Mouse (Mus musculus) MEL (cell line): ENCODE measurements around the gene Clrn2.

ENCODE experiments used
- BHLHE40 ChIP-seq: IDR thresholded peaks from 2 replicates; pipeline ENCODE4 v1.6.1; 2012; ENCODE audit warnings: low read depth, mild to moderate bottlenecking, inconsistent platforms, low read length, improper control_type of control experiment, borderline replicate concordance
- CTCF ChIP-seq, 3 experiments: IDR thresholded peaks in 2 of 3; conservative IDR thresholded peaks in 1 of 3; 2 replicates each; pipeline ENCODE4 v1.5.1; 2011 to 2012; ENCODE audit warnings: low read length in 3 of 3, low read depth in 2 of 3, mild to moderate bottlenecking in 2 of 3, improper control_type of control experiment in 1 of 3, inconsistent platforms in 1 of 3, mixed read lengths in 1 of 3, moderate library complexity in 1 of 3; ENCODE audit not compliant: control insufficient read depth in 1 of 3, insufficient read depth in 1 of 3, poor library complexity in 1 of 3, severe bottlenecking in 1 of 3
- JUND ChIP-seq: IDR thresholded peaks from 2 replicates; pipeline ENCODE4 v1.6.1; 2011; ENCODE audit warnings: low read depth, mild to moderate bottlenecking, improper control_type of control experiment, low read length
- POLR2A ChIP-seq, 2 experiments: IDR thresholded peaks; 2 replicates each; pipeline ENCODE4 v1.6.1; 2011 to 2012; ENCODE audit warnings: low read length in 2 of 2, mild to moderate bottlenecking in 2 of 2, control low read depth in 1 of 2, improper control_type of control experiment in 1 of 2, low read depth in 1 of 2, moderate library complexity in 1 of 2; ENCODE audit not compliant: control insufficient read depth in 1 of 2, insufficient read depth in 1 of 2, poor library complexity in 1 of 2
- TAL1 ChIP-seq: IDR thresholded peaks from 2 replicates; pipeline ENCODE4 v1.6.1; 2012; ENCODE audit warnings: mild to moderate bottlenecking, inconsistent platforms, low read length, moderate library complexity, mixed read lengths
- USF2 ChIP-seq, 2 experiments: IDR thresholded peaks; 2 replicates each; pipeline ENCODE4 v1.6.1; 2011 to 2012; ENCODE audit warnings: improper control_type of control experiment in 2 of 2, low read length in 2 of 2, borderline replicate concordance in 1 of 2, inconsistent platforms in 1 of 2, low read depth in 1 of 2, mild to moderate bottlenecking in 1 of 2; ENCODE audit not compliant: insufficient read depth in 1 of 2

DNA sequence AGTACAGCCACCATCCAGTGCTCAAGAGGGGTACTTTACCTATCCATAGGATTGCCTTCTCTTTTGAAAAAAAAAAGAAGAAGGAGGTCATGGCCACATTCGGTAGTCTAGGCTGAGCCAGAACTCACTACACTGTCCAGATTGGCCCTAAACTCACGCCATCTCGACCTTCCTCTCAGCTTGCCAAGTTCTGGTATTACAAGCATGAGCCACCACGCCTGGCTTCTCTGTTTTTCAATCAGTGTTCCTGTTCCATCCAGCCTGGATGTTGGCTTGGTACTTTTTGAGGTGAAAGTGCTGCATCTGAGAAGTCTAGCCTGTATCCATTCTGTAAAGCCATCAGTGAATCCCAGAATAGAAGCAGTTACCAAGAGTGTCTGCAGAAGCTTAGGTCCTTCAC lies 42.9 kb downstream of the Clrn2 start:
- TF ChIP-seq POLR2A (IDR thresholded peaks at IDR 0.05; ENCODE audit: control insufficient read depth in 1 of 2, insufficient read depth in 1 of 2, low read depth in 1 of 2, low read length in 2 of 2, poor library complexity in 1 of 2) (no peak), USF2 (IDR thresholded peaks at IDR 0.05; ENCODE audit: borderline replicate concordance in 1 of 2, insufficient read depth in 1 of 2, low read depth in 1 of 2, low read length in 2 of 2) (no peak), BHLHE40 (no peak), TAL1 (no peak), JUND (no peak), CTCF (IDR thresholded peaks at IDR 0.05 in 2 of 3, conservative IDR thresholded peaks at IDR 0.05 in 1 of 3; ENCODE audit: control insufficient read depth in 1 of 3, insufficient read depth in 1 of 3, low read depth in 2 of 3, low read length in 3 of 3, poor library complexity in 1 of 3, severe bottlenecking in 1 of 3) (no peak)
